Mouse (Mus musculus) MEL (cell line): ENCODE measurements at regions not wholly inside any gene's neighbourhood (a gene's known extent, or its start where the extent isn't known, plus 50 kb on each side); places are given as distances from the start of the nearest gene placed in this dataset.

Source experiments
- DNase-seq: peaks from one replicate; pipeline ENCODE4 v3.0.0; 2011; ENCODE audit warnings: low read depth, low spot score
- H3K27ac ChIP-seq: 2 replicates; pipeline ENCODE4 v1.5.1; 2012; ENCODE audit warnings: low read depth, mild to moderate bottlenecking, control low read depth, low read length, moderate library complexity; ENCODE audit not compliant: control insufficient read depth
- H3K27me3 ChIP-seq, 2 experiments: fragments of 150-350 bp in 1 of 2; sonication (generic) in 1 of 2; 2 replicates each; pipeline ENCODE4 v1.6.1; 2012; ENCODE audit warnings: low read length in 2 of 2, mild to moderate bottlenecking in 2 of 2, improper control_type of control experiment in 1 of 2, moderate library complexity in 1 of 2; ENCODE audit not compliant: insufficient read depth in 2 of 2, control insufficient read depth in 1 of 2
- H3K36me3 ChIP-seq, 2 experiments: 2 replicates each; pipeline ENCODE4 v1.6.1; 2012 to 2014; ENCODE audit warnings: low read length in 2 of 2, improper control_type of control experiment in 1 of 2, inconsistent platforms in 1 of 2, mild to moderate bottlenecking in 1 of 2; ENCODE audit not compliant: insufficient read depth in 2 of 2, control insufficient read depth in 1 of 2
- H3K4me1 ChIP-seq, 2 experiments: fragments of 150-350 bp in 1 of 2; sonication (generic) in 1 of 2; 2 replicates each; pipeline ENCODE4 v1.6.1; 2012; ENCODE audit warnings: low read length in 2 of 2, improper control_type of control experiment in 1 of 2, mild to moderate bottlenecking in 1 of 2; ENCODE audit not compliant: insufficient read depth in 2 of 2, control insufficient read depth in 1 of 2
- H3K4me3 ChIP-seq, 2 experiments: fragments of 150-350 bp in 1 of 2; sonication (generic) in 1 of 2; 2 replicates each; pipeline ENCODE4 v1.5.1; 2012; ENCODE audit warnings: low read depth in 2 of 2, low read length in 2 of 2, mild to moderate bottlenecking in 2 of 2, moderate library complexity in 2 of 2, control low read depth in 1 of 2, improper control_type of control experiment in 1 of 2; ENCODE audit not compliant: control insufficient read depth in 1 of 2, insufficient read depth in 1 of 2
- H3K79me2 ChIP-seq: 2 replicates; pipeline ENCODE4 v1.6.1; 2012; ENCODE audit warnings: mild to moderate bottlenecking, low read length, moderate library complexity; ENCODE audit not compliant: control insufficient read depth, poor library complexity, insufficient read depth
- H3K9ac ChIP-seq: 2 replicates; pipeline ENCODE4 v1.6.1; 2012; ENCODE audit warnings: low read depth, mild to moderate bottlenecking, control low read depth, low read length, moderate library complexity; ENCODE audit not compliant: control insufficient read depth, poor library complexity, severe bottlenecking
- H3K9me3 ChIP-seq: fragments of 150-350 bp; sonication (generic); replicated peaks from 2 replicates; pipeline ENCODE4 v1.6.1; 2012; ENCODE audit warnings: mild to moderate bottlenecking, low read length, improper control_type of control experiment, moderate library complexity; ENCODE audit not compliant: insufficient read depth
- BHLHE40 ChIP-seq: IDR thresholded peaks from 2 replicates; pipeline ENCODE4 v1.6.1; 2012; ENCODE audit warnings: low read depth, mild to moderate bottlenecking, inconsistent platforms, low read length, improper control_type of control experiment, borderline replicate concordance
- CHD1 ChIP-seq: IDR thresholded peaks from 2 replicates; pipeline ENCODE4 v1.6.1; 2012; ENCODE audit warnings: low read depth, mild to moderate bottlenecking, inconsistent platforms, low read length, improper control_type of control experiment
- GATA1 ChIP-seq: IDR thresholded peaks from 2 replicates; pipeline ENCODE4 v1.6.1; 2011; ENCODE audit warnings: low read depth, low read length, improper control_type of control experiment
- HCFC1 ChIP-seq: IDR thresholded peaks from 2 replicates; pipeline ENCODE4 v1.6.1; 2012; ENCODE audit warnings: low read depth, mild to moderate bottlenecking, inconsistent platforms, low read length, improper control_type of control experiment, moderate library complexity
- KAT2A ChIP-seq: conservative IDR thresholded peaks from 2 replicates; pipeline ENCODE4 v1.6.1; 2012; ENCODE audit warnings: low read depth, low read length, improper control_type of control experiment, inconsistent platforms
- MAX ChIP-seq: IDR thresholded peaks from 2 replicates; pipeline ENCODE4 v1.6.1; 2011; ENCODE audit warnings: low read length, improper control_type of control experiment
- MAZ ChIP-seq: IDR thresholded peaks from 2 replicates; pipeline ENCODE4 v1.6.1; 2012; ENCODE audit warnings: low read depth, mild to moderate bottlenecking, inconsistent platforms, low read length, improper control_type of control experiment
- MXI1 ChIP-seq: IDR thresholded peaks from 2 replicates; pipeline ENCODE4 v1.6.1; 2011; ENCODE audit warnings: mild to moderate bottlenecking, low read depth, low read length, improper control_type of control experiment
- MYC ChIP-seq: IDR thresholded peaks from 2 replicates; pipeline ENCODE4 v1.6.1; 2011; ENCODE audit warnings: low read depth, mild to moderate bottlenecking, low read length, improper control_type of control experiment, moderate library complexity
- NRF1 ChIP-seq: IDR thresholded peaks from 2 replicates; pipeline ENCODE4 v1.6.1; 2014; ENCODE audit warnings: low read depth, mild to moderate bottlenecking, inconsistent platforms, low read length, improper control_type of control experiment, moderate library complexity; ENCODE audit not compliant: poor library complexity, insufficient read depth, severe bottlenecking
- POLR2A ChIP-seq, 2 experiments: IDR thresholded peaks; 2 replicates each; pipeline ENCODE4 v1.6.1; 2011 to 2012; ENCODE audit warnings: low read length in 2 of 2, mild to moderate bottlenecking in 2 of 2, control low read depth in 1 of 2, improper control_type of control experiment in 1 of 2, low read depth in 1 of 2, moderate library complexity in 1 of 2; ENCODE audit not compliant: control insufficient read depth in 1 of 2, insufficient read depth in 1 of 2, poor library complexity in 1 of 2
- POLR2AphosphoS5 ChIP-seq: IDR thresholded peaks from 2 replicates; pipeline ENCODE4 v1.6.1; 2012; ENCODE audit warnings: low read depth, borderline replicate concordance, mild to moderate bottlenecking, inconsistent platforms, low read length, moderate library complexity, mixed read lengths
- ZC3H11A ChIP-seq: IDR thresholded peaks from 2 replicates; pipeline ENCODE4 v1.6.1; 2012; ENCODE audit warnings: low read depth, mild to moderate bottlenecking, inconsistent platforms, low read length, improper control_type of control experiment
- ZMIZ1 ChIP-seq: IDR thresholded peaks from 2 replicates; pipeline ENCODE4 v1.6.1; 2012; ENCODE audit warnings: low read depth, mild to moderate bottlenecking, inconsistent platforms, low read length, improper control_type of control experiment, moderate library complexity
- ZNF384 ChIP-seq: IDR thresholded peaks from 2 replicates; pipeline ENCODE4 v1.6.1; 2012; ENCODE audit warnings: low read depth, mild to moderate bottlenecking, inconsistent platforms, low read length, improper control_type of control experiment

- Histone ChIP-seq H3K36me3 (no peaks in the 10 kb centered on the region), H3K27ac (no peak overlapping the region), H3K4me3 (no peak overlapping the region), H3K9me3 (no peaks in the 10 kb centered on the region), H3K27me3 (peaks cover 1 to 4% of the 10 kb centered on the region in 2 experiments; a peak in 3 of 4 replicates), H3K4me1 (no peaks in the 10 kb centered on the region), H3K9ac (no peak overlapping the region), H3K79me2 (no peaks in the 10 kb centered on the region)
- TF ChIP-seq ZMIZ1 (no peak), MXI1 (no peak), MAZ (no peak), ZNF384 (no peak), NRF1 (no peak)
- DNase-seq: no peak
These were observed 214.0 kb upstream of the Pter start for GRCm38 (mm10) chr2:12709924-12710240.

GRCm38 (mm10) chr2:12716124-12717012, 207.5 kb upstream of the Pter start:
- no peak overlapping the region for H3K4me3 ChIP-seq
- TF ChIP-seq HCFC1 (no peak), MXI1 (no peak), CHD1 (no peak), ZC3H11A (no peak)
- TF ChIP-seq, all 39 proteins: peak for 0
- Histone ChIP-seq H3K9ac (no peak overlapping the region), H3K36me3 (no peaks in the 10 kb centered on the region), H3K27me3 (peaks cover 4 to 5% of the 10 kb centered on the region in 2 experiments), H3K79me2 (no peaks in the 10 kb centered on the region), H3K4me1 (no peaks in the 10 kb centered on the region), H3K27ac (no peak overlapping the region), H3K9me3 (no peaks in the 10 kb centered on the region)
- DNase-seq: no peak

- H3K9ac ChIP-seq: no peak overlapping the region
- TF ChIP-seq GATA1 (no peak), POLR2A (IDR thresholded peaks at IDR 0.05; ENCODE audit: control insufficient read depth in 1 of 2, insufficient read depth in 1 of 2, low read depth in 1 of 2, low read length in 2 of 2, poor library complexity in 1 of 2) (no peak), BHLHE40 (no peak), MYC (no peak), HCFC1 (no peak), MAX (no peak), POLR2AphosphoS5 (no peak), KAT2A (no peak), MXI1 (no peak)
- TF ChIP-seq, all 39 proteins: peak for 0
- no peak for DNase-seq
- Histone ChIP-seq H3K79me2 (no peaks in the 10 kb centered on the region), H3K4me1 (no peaks in the 10 kb centered on the region), H3K36me3 (no peaks in the 10 kb centered on the region), H3K9me3 (no peaks in the 10 kb centered on the region), H3K27me3 (no peaks in the 10 kb centered on the region; a peak in 1 of 4 replicates), H3K4me3 (no peak overlapping the region), H3K27ac (no peak overlapping the region)
These were observed 194.6 kb upstream of the Pter start for GRCm38 (mm10) chr2:12729251-12729650.
